Mouse (Mus musculus): ENCODE data around the gene Dlec1.

- TF ChIP-seq POLR2A (IDR thresholded peaks at IDR 0.05; ENCODE audit: insufficient read length, low read depth) (no peak), USF1 (IDR thresholded peaks at IDR 0.05; ENCODE audit: low read depth) (no peak), CEBPB (IDR thresholded peaks at IDR 0.05; ENCODE audit: insufficient read depth, poor library complexity, severe bottlenecking) (no peak), SRF (IDR thresholded peaks at IDR 0.05; ENCODE audit: control insufficient read depth, insufficient read length, low read depth) (no peak), E2F4 (IDR thresholded peaks at IDR 0.05; ENCODE audit: insufficient read depth) (no peak)
Measured at GRCm38 (mm10) chr9:119138836-119139235, 36.6 kb downstream of the Dlec1 start.
